Mouse (Mus musculus) C2C12 (cell line): ENCODE data around the gene N4bp1.

Source experiments
- CEBPB ChIP-seq: IDR thresholded peaks from one replicate; pipeline ENCODE4 v1.6.1; 2011; ENCODE audit warnings: low read depth, mild to moderate bottlenecking, control low read depth, moderate library complexity
- CTCF ChIP-seq: IDR thresholded peaks from one replicate; pipeline ENCODE4 v1.5.1; 2011; ENCODE audit not compliant: control insufficient read depth, insufficient read depth, insufficient read length
- MAX ChIP-seq: IDR thresholded peaks from one replicate; pipeline ENCODE4 v1.6.1; 2011; ENCODE audit warnings: mild to moderate bottlenecking, control low read depth
- MYOD1 ChIP-seq: IDR thresholded peaks from one replicate; pipeline ENCODE4 v1.6.1; 2011; ENCODE audit warnings: low read depth; ENCODE audit not compliant: control insufficient read depth, insufficient read length
- MYOG ChIP-seq: IDR thresholded peaks from one replicate; pipeline ENCODE4 v1.6.1; 2011; ENCODE audit not compliant: control insufficient read depth, insufficient read length; ENCODE audit errors: extremely low read depth
- USF1 ChIP-seq: IDR thresholded peaks from one replicate; pipeline ENCODE4 v1.6.1; 2011; ENCODE audit warnings: low read depth, mild to moderate bottlenecking, control low read depth, moderate library complexity

DNA sequence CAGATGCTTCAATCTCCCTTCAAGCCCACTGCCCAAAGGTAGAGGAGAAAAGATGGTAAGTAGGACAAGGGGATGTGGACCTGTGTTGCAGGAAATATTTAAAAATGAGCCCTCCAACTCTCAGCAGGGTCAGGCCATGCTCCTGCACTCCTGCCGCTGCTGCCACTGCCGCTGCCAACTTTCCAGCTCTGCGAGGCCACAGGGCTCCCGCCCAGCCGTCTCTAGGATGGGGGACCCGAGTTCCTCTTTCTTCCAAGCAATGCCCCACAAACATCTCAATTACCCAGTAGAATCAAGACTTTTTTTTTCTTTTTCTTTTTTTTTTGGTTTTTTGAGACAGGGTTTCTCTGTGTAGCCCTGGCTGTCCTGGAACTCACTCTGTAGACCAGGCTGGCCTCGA is 25.2 kb upstream of the N4bp1 start:
- TF ChIP-seq CTCF: no peak
- no peak for TF ChIP-seq USF1
- TF ChIP-seq MYOD1: no peak
- no peak for TF ChIP-seq CEBPB
- TF ChIP-seq MYOG: no peak
- TF ChIP-seq MAX: no peak
